Mouse (Mus musculus): ENCODE data around the gene Akap11.
"Not testable (repeated sequence)": the region's sequence is repeated elsewhere in the genome, so short reads cannot be mapped to it uniquely, and the experiment has no call there.

Gene Akap11

GRCm38 (mm10) chr14:78536281-78537165 is at the start of gene Akap11:
TSS of gene Akap11 (minus strand) at chr14:78536808.
- peak; percentile 98 for DNase-seq (ENCODE audit: low read depth, low spot score)
- Histone ChIP-seq H3K36me3 (ENCODE audit: control insufficient read depth, insufficient read depth, low read length, poor library complexity, severe bottlenecking) (no peaks in the 10 kb centered on the region), H3K27me3 (ENCODE audit: control insufficient read depth, insufficient read depth, low read length, poor library complexity, severe bottlenecking) (no peaks in the 10 kb centered on the region)

- H3K27me3 ChIP-seq (ENCODE audit: control insufficient read depth, insufficient read depth, low read length, poor library complexity, severe bottlenecking): no peaks in the 10 kb centered on the region
- DNase-seq (ENCODE audit: low read depth, low spot score): no peak
These were observed 47.6 kb upstream of the Akap11 start for GRCm38 (mm10) chr14:78584222-78584621.

GRCm38 (mm10) chr14:78583168-78583567 is 46.6 kb upstream of the Akap11 start:
- Histone ChIP-seq H3K27me3 (ENCODE audit: control insufficient read depth, insufficient read depth, low read length, poor library complexity, severe bottlenecking) (no peaks in the 10 kb centered on the region), H3K36me3 (ENCODE audit: control insufficient read depth, insufficient read depth, low read length, poor library complexity, severe bottlenecking) (no peaks in the 10 kb centered on the region)
- DNase-seq (ENCODE audit: low read depth, low spot score): no peak

More at GRCm38 (mm10) chr14:78584222-78584621, 47.6 kb upstream of the Akap11 start:
- no peaks in the 10 kb centered on the region for H3K36me3 ChIP-seq (ENCODE audit: control insufficient read depth, insufficient read depth, low read length, poor library complexity, severe bottlenecking)

- H3K36me3 ChIP-seq (ENCODE audit: control insufficient read depth, insufficient read depth, low read length, poor library complexity, severe bottlenecking): no peaks in the 10 kb centered on the region
- DNase-seq (ENCODE audit: low read depth, low spot score): no peak
- no peaks in the 10 kb centered on the region for H3K27me3 ChIP-seq (ENCODE audit: control insufficient read depth, insufficient read depth, low read length, poor library complexity, severe bottlenecking)
These were observed 39.3 kb upstream of the Akap11 start for GRCm38 (mm10) chr14:78575899-78576298.

- H3K36me3 ChIP-seq (ENCODE audit: control insufficient read depth, insufficient read depth, low read length, poor library complexity, severe bottlenecking): no peaks in the 10 kb centered on the region; the same call in 1 of the 2 replicates
- H3K27me3 ChIP-seq (ENCODE audit: control insufficient read depth, insufficient read depth, low read length, poor library complexity, severe bottlenecking): no peaks in the 10 kb centered on the region
- DNase-seq (ENCODE audit: low read depth, low spot score): no peak
These were observed 31.8 kb upstream of the Akap11 start for GRCm38 (mm10) chr14:78568410-78568809.

DNA sequence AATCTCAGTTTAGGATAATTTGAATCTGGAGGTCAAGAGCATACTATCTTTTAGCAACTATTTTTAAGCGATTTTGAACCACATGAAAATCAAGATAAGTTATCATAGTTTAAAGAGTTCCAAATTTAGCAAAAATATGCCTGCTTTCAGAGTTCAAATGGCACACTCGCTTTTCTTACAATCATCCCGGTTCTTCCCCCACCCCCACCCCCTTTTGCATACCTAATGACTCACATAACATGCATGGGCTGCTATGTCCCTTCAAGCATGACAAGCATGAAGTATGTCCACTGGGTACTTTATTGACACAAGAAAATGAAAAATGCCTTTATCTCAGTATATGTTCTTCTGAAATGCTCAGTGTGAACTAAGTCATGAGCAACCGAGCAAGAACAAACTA is 29.8 kb upstream of the Akap11 start:
- Histone ChIP-seq H3K27me3 (ENCODE audit: control insufficient read depth, insufficient read depth, low read length, poor library complexity, severe bottlenecking) (no peaks in the 10 kb centered on the region), H3K36me3 (ENCODE audit: control insufficient read depth, insufficient read depth, low read length, poor library complexity, severe bottlenecking) (no peaks in the 10 kb centered on the region; the same call in 1 of the 2 replicates)
- DNase-seq (ENCODE audit: low read depth, low spot score): peak; percentile 36

GRCm38 (mm10) chr14:78564292-78564691 is 27.7 kb upstream of the Akap11 start:
- H3K27me3 ChIP-seq (ENCODE audit: control insufficient read depth, insufficient read depth, low read length, poor library complexity, severe bottlenecking): no peaks in the 10 kb centered on the region
- H3K36me3 ChIP-seq (ENCODE audit: control insufficient read depth, insufficient read depth, low read length, poor library complexity, severe bottlenecking): no peaks in the 10 kb centered on the region; the same call in 1 of the 2 replicates
- DNase-seq (ENCODE audit: low read depth, low spot score): no peak

DNA sequence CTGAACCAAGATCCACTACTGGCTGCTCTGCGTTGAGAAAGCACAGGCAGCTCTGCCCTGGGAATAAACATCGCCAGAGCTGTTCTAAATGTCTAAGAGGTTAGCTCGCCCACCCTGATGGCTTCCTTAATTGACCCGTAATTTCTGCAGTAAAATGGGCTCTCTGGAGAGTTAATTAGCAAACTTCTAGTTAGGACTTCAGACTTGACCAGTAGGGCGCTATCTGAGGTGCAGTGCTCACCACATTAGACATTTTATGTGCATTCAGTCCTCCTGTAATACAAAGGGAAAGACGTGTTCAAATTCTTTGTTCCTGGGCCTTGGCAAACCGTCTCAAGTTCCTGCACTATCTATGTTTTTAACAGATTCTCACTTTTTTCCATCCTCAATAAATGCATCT is 26.6 kb upstream of the Akap11 start:
- Histone ChIP-seq H3K27me3 (ENCODE audit: control insufficient read depth, insufficient read depth, low read length, poor library complexity, severe bottlenecking) (no peaks in the 10 kb centered on the region), H3K36me3 (ENCODE audit: control insufficient read depth, insufficient read depth, low read length, poor library complexity, severe bottlenecking) (no peaks in the 10 kb centered on the region; the same call in 1 of the 2 replicates)
- DNase-seq (ENCODE audit: low read depth, low spot score): no peak

DNA sequence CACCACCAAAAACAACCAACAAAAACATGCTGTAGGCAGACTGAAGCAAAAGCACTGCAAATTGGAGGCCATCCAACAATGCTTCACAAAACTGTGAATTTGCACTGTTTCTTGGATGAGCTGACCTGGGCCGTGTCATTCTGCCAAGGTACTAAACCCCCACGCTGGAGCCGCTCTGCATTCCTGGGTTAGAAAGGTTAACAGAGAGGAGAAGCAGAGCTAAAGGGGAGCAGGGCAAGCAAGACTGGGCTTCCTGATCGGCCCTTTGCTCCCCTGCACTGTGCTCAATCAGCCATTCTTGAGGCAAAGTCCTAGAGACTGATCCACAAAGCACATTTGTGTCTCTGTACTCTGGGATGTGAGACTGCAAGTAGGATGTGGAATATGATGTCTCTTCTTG is 25.5 kb upstream of the Akap11 start:
- no peaks in the 10 kb centered on the region; the same call in 1 of the 2 replicates for H3K36me3 ChIP-seq (ENCODE audit: control insufficient read depth, insufficient read depth, low read length, poor library complexity, severe bottlenecking)
- DNase-seq (ENCODE audit: low read depth, low spot score): no peak
- H3K27me3 ChIP-seq (ENCODE audit: control insufficient read depth, insufficient read depth, low read length, poor library complexity, severe bottlenecking): no peaks in the 10 kb centered on the region

DNA sequence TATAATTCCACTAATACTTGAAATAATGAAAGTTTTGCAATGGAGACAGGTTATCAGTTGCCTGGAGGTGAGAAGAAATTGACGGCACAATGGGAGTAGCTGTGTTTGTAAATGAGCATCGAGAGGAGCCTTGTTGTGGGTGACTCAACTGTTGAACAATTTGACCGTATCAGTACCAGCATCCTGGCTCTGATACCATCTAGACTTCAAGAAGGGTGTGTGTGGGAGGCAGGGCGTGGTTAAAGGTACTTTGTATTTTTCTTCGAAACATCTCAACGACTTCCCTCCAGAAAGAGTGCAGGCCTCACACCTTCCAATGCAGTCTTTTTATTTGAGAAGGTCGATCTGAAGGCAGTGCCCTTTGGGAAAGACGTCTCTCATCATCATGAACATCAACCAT is 22.4 kb upstream of the Akap11 start:
- H3K27me3 ChIP-seq (ENCODE audit: control insufficient read depth, insufficient read depth, low read length, poor library complexity, severe bottlenecking): no peaks in the 10 kb centered on the region
- no peak for DNase-seq (ENCODE audit: low read depth, low spot score)
- H3K36me3 ChIP-seq (ENCODE audit: control insufficient read depth, insufficient read depth, low read length, poor library complexity, severe bottlenecking): no peaks in the 10 kb centered on the region

- DNase-seq (ENCODE audit: low read depth, low spot score); H3K36me3 ChIP-seq (ENCODE audit: control insufficient read depth, insufficient read depth, low read length, poor library complexity, severe bottlenecking); H3K27me3 ChIP-seq (ENCODE audit: control insufficient read depth, insufficient read depth, low read length, poor library complexity, severe bottlenecking): not testable (repeated sequence)
These were observed 18.2 kb upstream of the Akap11 start for GRCm38 (mm10) chr14:78554830-78555229.

- no peaks in the 10 kb centered on the region for H3K36me3 ChIP-seq (ENCODE audit: control insufficient read depth, insufficient read depth, low read length, poor library complexity, severe bottlenecking)
- DNase-seq (ENCODE audit: low read depth, low spot score): no peak
These were observed 17.1 kb upstream of the Akap11 start for GRCm38 (mm10) chr14:78553661-78554060.

DNA sequence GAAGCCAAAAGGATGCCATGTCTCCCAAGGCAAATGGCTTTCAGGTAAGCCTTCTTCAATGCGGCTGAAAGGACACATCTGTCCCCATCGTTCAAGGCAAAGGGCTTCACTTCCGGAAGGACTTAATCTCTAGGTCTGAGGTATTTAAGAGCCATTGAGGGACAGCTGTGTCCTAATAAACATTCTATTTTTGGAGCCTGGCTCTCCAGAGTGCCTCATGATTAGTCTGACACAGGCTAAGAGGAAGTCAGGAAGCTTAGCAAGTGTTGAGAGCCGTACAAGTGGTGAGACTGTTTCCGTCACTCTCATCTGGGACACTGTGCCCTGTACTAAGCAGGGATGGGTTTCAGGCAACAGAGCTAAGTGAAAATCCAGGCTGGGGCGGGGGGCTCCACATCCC is 12.2 kb upstream of the Akap11 start:
- no peaks in the 10 kb centered on the region for H3K27me3 ChIP-seq (ENCODE audit: control insufficient read depth, insufficient read depth, low read length, poor library complexity, severe bottlenecking)
- no peaks in the 10 kb centered on the region for H3K36me3 ChIP-seq (ENCODE audit: control insufficient read depth, insufficient read depth, low read length, poor library complexity, severe bottlenecking)
- no peak for DNase-seq (ENCODE audit: low read depth, low spot score)

More at GRCm38 (mm10) chr14:78553661-78554060, 17.1 kb upstream of the Akap11 start:
- no peaks in the 10 kb centered on the region for H3K27me3 ChIP-seq (ENCODE audit: control insufficient read depth, insufficient read depth, low read length, poor library complexity, severe bottlenecking)

DNA sequence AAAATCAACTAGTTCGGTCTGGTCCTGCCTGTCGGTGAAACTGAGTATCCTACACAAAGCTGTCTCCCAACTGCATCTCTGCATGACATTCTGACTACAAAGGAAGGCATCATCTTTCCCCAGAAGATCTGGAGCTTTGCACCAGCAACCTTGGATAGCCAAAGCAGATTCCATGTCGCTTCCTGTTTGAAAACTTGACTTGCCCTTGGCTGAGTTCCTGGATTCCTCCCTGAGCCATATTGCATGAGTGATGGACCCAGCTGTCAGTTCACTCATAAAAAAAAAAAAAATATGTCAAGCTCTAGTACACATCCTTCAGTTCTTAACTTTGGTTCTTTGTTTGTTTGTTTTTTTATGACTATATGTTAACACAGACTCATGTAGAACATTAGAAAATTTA is 4.7 kb upstream of the Akap11 start:
- H3K27me3 ChIP-seq (ENCODE audit: control insufficient read depth, insufficient read depth, low read length, poor library complexity, severe bottlenecking): no peaks in the 10 kb centered on the region
- no peak for DNase-seq (ENCODE audit: low read depth, low spot score)
- no peaks in the 10 kb centered on the region for H3K36me3 ChIP-seq (ENCODE audit: control insufficient read depth, insufficient read depth, low read length, poor library complexity, severe bottlenecking)

DNA sequence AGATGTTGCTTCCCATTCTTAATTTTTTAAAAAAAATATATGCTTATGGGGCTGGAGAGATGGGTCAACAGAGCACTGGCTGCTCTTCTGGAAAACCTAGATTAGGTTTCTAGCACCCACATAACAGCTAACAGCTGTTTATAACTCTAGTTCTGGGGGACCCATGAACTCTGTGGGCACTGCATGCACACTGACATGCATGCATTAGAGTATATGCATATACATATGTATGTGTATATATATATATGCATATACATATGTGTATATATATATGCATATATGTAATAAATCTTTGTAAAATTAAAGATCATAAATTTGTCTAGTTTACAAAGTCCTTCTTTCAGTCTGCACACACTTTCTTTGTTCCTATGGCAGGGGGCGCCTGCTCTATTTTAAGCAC is 3.2 kb upstream of the Akap11 start:
- no peaks in the 10 kb centered on the region for H3K36me3 ChIP-seq (ENCODE audit: control insufficient read depth, insufficient read depth, low read length, poor library complexity, severe bottlenecking)
- H3K27me3 ChIP-seq (ENCODE audit: control insufficient read depth, insufficient read depth, low read length, poor library complexity, severe bottlenecking): no peaks in the 10 kb centered on the region
- DNase-seq (ENCODE audit: low read depth, low spot score): no peak

Measured in splenic B cell, adult 2 months (primary cell).